Mouse (Mus musculus) E14TG2a.4 (cell line): ENCODE data around the gene Lpin2.

ENCODE experiments used
- CTCF ChIP-seq: conservative IDR thresholded peaks from 2 replicates; pipeline ENCODE4 v1.5.1; 2014; ENCODE audit warnings: low read length
- NANOG ChIP-seq: IDR thresholded peaks from 2 replicates; pipeline ENCODE4 v1.6.1; 2014; ENCODE audit warnings: borderline replicate concordance, low read length, mixed read lengths
- POU5F1 ChIP-seq: IDR thresholded peaks from 2 replicates; pipeline ENCODE4 v1.6.1; 2014; ENCODE audit warnings: low read length, borderline replicate concordance

DNA sequence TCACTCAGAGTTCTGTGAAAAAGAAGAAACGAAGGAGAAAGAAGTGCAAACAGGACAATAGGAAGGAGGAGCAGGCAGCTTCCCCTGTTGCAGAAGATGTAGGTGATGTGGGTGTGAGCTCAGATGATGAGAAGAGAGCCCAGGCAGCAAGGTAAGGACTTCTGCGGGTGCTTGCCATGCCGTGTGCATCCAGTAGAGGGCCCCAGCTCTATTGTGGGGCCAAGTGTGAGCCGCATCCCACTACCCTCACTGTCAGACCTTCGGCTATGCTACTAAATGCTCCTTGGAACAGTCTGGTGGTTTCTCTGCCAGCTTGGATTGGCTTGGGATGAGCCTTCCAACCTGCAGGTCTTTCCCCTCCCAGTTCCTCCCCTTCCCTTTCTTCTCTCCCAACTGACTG is 42.7 kb downstream of the Lpin2 start:
- TF ChIP-seq CTCF = peak; percentile 81
- TF ChIP-seq NANOG = no peak
- TF ChIP-seq POU5F1 = no peak
